Mouse (Mus musculus) CH12.LX (cell line): Measurements from ENCODE around the gene St8sia2.

ENCODE experiments used
- CHD2 ChIP-seq: IDR thresholded peaks from 2 replicates; pipeline ENCODE4 v1.6.1; 2011; ENCODE audit warnings: low read length, improper control_type of control experiment
- CTCF ChIP-seq, 2 experiments: IDR thresholded peaks in 1 of 2; conservative IDR thresholded peaks in 1 of 2; 2 replicates each; pipeline ENCODE4 v1.5.1; 2011 to 2012; ENCODE audit warnings: low read depth in 2 of 2, low read length in 2 of 2, improper control_type of control experiment in 1 of 2, inconsistent platforms in 1 of 2, mild to moderate bottlenecking in 1 of 2, moderate library complexity in 1 of 2
- E2F4 ChIP-seq: IDR thresholded peaks from 2 replicates; pipeline ENCODE4 v1.6.1; 2011; ENCODE audit warnings: low read depth, low read length, improper control_type of control experiment; ENCODE audit not compliant: insufficient replicate concordance
- GABPA ChIP-seq: IDR thresholded peaks from 2 replicates; pipeline ENCODE4 v1.6.1; 2012; ENCODE audit warnings: low read depth, low read length, improper control_type of control experiment, inconsistent platforms; ENCODE audit not compliant: insufficient replicate concordance
- JUN ChIP-seq: IDR thresholded peaks from 2 replicates; pipeline ENCODE4 v1.6.1; 2011; ENCODE audit warnings: low read depth, mild to moderate bottlenecking, low read length, improper control_type of control experiment, moderate library complexity; ENCODE audit not compliant: insufficient read depth
- MAX ChIP-seq: IDR thresholded peaks from 2 replicates; pipeline ENCODE4 v1.6.1; 2011; ENCODE audit warnings: low read length, improper control_type of control experiment
- POLR2A ChIP-seq: IDR thresholded peaks from 2 replicates; pipeline ENCODE4 v1.6.1; 2011; ENCODE audit warnings: low read depth, mild to moderate bottlenecking, improper control_type of control experiment, low read length
- POLR2AphosphoS2 ChIP-seq: IDR thresholded peaks from 2 replicates; pipeline ENCODE4 v1.6.1; 2011; ENCODE audit warnings: low read depth, low read length, improper control_type of control experiment
- RCOR1 ChIP-seq: conservative IDR thresholded peaks from 2 replicates; pipeline ENCODE4 v1.6.1; 2012; ENCODE audit warnings: low read depth, mild to moderate bottlenecking, inconsistent platforms, low read length, improper control_type of control experiment
- TBP ChIP-seq: conservative IDR thresholded peaks from 2 replicates; pipeline ENCODE4 v1.6.1; 2011; ENCODE audit warnings: low read depth, low read length, improper control_type of control experiment
- ZKSCAN1 ChIP-seq: IDR thresholded peaks from 2 replicates; pipeline ENCODE4 v1.6.1; 2012; ENCODE audit warnings: low read depth, inconsistent platforms, low read length, improper control_type of control experiment, borderline replicate concordance

DNA sequence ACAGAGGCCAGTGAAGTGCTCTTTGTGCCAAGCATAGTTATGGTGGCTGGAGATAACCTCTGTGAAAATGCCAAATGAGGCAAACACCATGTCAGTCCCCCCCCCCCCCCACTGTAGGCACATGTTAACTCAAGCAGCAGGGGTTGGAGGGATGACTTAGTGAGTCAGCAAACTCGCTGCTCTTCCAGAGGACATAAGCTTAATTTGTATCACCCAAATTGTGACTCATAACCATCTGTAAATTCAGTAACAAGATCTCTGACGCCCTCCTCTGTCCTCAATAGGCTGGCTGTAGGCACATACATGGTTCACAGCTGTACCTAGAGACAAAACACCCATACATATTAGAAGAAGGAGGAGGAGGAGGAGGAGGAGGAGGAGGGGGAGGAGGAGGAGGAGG is 77.8 kb downstream of the St8sia2 start:
- TF ChIP-seq CTCF (conservative IDR thresholded peaks at IDR 0.05 in 1 of 2, IDR thresholded peaks at IDR 0.05 in 1 of 2; ENCODE audit: low read depth in 2 of 2, low read length in 2 of 2) (no peak), POLR2A (no peak), CHD2 (no peak), E2F4 (no peak), TBP (no peak), POLR2AphosphoS2 (no peak), JUN (no peak), RCOR1 (no peak), GABPA (no peak), MAX (no peak), ZKSCAN1 (no peak)
